Mouse (Mus musculus): Measurements from ENCODE around the gene Gm21725.
"Not testable (repeated sequence)": the region's sequence is repeated elsewhere in the genome, so short reads cannot be mapped to it uniquely, and the experiment has no call there.

The Gm21725 gene

GRCm38 (mm10) chrY:13348963-13349362 lies at the start of gene Gm21725:
TSS of gene Gm21725 (minus strand) at chrY:13349063.
- not testable (repeated sequence) for DNase-seq (ENCODE audit: low read depth, low spot score)

Measured in CD4-positive, CD25-positive, alpha-beta regulatory T cell, adult 2 months (primary cell).